Mouse (Mus musculus) left cerebral cortex, adult 11 months (tissue): Measurements from ENCODE around the gene Bcl11b.
A peak's percentile ranks its signal among the peaks of the same experiment; 100 is the strongest.

Experiments
- DNase-seq: peaks from one replicate; pipeline ENCODE4 v3.0.0; 2022; ENCODE audit warnings: low spot score

The Bcl11b gene

DNA sequence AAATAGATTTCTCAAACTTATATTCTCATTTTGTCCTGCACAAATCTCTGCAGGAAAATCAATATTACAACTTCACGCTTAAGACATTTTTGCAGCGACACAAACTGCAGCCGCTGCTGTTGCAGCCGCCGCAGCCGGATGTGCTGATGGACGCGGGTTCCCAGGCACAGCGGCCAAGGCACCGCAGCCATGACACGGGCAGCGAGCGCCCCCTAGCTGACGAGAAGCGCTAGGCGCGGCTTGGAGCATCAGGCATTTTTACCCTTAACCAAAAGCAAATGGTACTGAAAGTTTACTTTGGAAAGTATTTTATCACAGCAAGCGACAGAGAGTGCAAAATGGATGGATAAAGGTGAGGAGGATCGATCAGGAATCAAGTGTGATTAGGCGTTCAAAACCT, 4.7 kb downstream of the Bcl11b start:
- DNase-seq, result peak; percentile 72

- no peak for DNase-seq
Measured at GRCm38 (mm10) chr12:107997901-107998300, 5.5 kb downstream of the Bcl11b start.

DNA sequence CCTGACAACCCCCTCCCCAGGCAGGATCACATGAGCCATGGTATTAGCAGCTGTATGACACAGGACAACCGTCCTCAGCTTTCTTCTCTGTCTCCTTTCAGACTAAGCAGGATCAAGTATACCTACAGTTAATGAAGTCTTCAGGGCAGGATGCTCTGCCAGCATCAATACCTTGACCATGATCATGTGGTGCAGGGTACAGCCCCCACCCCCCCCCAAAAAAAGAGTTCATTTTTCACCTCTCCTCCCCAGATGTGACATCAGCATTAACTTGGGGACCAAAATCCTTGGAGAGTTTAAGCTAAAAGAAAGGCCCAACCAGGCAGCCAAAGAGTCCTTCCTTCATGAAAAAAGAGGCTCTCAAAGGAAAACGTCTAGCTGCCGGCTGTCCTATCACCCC, 6.2 kb downstream of the Bcl11b start:
- DNase-seq, result no peak

DNA sequence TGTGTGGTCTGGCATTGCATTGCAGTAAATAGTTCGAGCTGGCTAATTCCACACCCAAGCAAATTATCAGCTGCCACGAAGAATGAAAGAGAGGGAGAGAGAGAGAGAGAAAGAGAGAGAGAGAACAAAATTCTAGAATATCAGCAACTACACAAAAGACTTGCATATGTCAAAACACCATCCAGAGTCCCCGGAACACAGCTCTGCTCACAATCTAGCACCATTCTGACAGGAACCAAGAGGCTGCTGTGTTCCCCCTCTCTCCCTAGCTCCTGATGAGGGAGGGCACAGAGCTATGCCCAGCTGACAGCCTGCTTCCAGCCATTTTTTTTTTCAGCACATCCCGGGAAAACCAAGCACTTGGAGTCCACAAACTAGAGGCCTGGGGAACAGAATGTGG, 6.6 kb downstream of the Bcl11b start:
- no peak for DNase-seq

- no peak for DNase-seq
Measured at GRCm38 (mm10) chr12:107996216-107996615, 7.2 kb downstream of the Bcl11b start.

DNA sequence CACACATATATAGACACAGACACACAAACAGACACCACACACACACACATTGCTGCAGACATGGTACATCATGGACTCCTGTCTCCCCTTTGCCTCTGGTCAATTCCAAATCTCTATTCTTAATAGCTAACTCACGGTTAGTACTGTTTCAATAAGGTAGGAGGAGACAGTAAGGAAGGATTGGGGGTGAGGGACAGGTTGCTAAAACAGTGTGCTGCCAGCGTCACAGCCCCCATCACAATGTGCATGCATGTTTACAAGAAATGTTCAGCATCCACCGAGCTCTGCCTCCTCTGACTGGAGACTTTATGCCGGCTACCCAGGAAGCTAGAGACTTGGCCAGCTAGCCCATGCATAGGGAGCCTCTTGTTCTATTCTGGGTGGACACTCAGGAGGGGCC, 9.0 kb downstream of the Bcl11b start:
- no peak for DNase-seq

DNA sequence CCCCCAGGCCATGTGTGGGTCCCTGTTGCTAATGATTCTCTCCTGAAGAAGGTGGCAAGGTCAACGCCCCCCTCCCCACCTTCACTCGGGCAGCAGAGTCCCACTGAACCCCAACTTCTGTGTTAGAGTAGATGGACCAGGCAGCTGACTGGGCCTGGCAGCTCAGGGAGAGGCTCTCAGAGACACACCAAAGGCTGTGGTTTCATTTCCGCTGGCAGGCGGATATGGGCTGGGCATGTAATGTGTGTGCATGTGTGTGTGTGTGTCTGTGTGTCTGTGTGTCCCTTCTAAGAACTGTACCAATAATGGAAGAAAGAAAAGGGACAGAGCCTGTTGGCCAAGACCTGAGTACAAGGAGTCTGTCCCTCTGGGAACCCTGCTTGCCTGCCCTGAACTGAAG, 10.4 kb downstream of the Bcl11b start:
- no peak for DNase-seq

DNA sequence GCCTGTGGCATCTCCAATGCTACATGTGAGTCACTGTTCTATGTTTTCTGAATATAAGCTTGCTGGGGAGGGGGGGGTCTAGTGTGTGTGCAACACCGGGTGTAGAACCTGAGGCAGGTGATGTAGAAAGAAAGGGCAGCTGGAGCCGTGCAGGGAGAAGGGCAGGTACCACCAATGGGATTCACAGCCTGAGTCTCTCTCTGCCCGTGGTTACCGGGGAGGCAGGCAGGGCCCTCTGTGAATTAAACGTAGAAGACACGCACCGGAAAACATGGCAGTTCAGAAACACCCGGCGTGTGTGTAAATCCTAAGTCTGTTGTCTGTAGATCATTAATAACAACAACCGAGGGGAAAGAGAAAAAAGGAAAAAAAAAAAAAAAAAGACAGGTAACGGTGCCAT, 12.2 kb downstream of the Bcl11b start:
- no peak for DNase-seq

DNA sequence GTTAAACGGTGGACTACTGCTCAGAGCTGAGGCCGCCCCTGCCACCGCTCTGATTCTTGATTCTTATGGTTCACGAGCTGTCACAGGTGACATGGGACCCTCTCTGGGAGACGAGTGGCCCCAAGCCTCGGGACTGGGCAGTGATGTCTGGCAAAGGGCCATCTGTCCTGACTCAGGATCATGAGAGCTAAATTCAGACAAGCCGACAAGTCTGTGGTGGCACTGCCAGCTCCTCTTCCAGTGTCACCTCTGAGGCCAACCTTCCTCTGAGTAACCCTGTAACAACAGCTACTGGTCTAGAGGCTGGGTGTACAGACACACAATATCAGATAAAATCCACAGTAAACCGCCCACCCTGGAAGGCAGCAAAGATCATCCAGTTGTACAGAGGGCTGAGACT, 20.2 kb downstream of the Bcl11b start:
- DNase-seq, result no peak

DNA sequence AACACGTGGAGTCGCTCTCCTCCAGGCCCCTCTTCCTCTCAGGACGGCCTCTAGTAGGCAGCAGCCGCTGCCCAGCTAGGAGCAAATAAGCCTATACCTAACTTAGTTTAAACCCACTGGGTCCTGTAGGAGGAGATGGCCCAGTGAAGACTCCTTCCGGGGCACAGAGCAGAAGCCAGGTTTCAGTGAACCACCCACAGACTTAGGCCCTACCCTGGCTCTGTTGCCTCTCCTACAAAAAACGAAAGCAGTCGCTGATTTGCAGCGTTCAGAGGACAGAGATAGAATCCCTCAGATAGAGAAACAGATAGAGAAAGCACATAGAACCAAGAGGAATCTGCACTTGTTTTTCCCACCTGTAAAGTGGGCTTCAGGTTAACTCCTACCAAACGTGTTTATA, 21.1 kb downstream of the Bcl11b start:
- no peak for DNase-seq

DNA sequence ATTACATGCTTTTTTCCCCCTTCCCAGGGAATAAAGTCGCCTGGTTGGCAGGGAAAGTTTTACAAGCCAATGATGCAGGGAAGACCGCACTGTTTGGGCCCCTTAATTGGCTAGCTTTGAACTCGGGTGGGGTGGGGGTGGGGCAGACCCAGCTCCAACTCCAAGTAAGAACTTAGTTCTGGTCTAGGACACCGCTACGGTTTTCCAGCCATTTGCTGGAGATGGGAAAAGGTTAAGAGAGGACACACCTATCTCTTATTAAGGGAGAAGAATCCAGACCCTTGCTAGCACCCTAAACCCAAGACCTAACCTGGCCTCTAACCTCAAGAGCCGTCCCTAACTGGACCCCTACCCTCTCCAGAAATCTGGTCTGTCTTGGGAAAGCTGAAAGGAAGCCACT, 22.2 kb downstream of the Bcl11b start:
- DNase-seq, result no peak

DNA sequence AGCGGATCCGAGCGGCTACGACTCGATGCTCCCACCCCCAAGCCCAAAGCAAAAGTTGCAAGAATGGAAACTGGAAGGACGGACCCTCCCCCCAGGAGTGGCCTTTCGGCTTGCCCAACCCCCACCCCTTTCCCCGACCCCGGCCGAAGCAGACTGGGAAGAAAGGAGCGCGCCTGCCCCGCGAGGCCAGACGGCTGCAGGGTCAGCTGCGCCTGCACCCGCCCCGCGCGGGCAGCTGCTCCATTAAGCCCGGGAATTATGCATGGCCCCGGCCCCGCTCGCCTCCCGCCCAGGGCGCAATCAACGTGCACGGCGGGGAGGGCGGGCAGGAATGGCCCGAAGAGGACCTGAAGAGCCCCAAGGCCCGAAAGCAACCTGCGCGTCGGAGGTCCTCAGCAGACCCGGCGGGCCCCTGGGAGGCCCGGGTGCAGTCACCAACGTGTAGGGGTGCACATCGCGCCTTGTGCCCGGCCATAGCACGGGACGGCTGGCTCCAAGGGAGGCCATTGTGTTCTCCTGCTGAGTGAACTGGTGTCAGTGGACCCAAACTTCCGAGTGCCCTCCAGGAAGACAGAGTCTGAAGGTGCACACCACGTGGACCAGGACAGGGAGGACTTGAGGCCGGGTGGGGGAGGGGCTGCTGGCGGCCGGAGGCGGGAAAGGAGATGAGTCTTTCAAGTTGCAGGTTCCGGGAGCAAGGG, 23.0 kb downstream of the Bcl11b start:
- no peak for DNase-seq

- DNase-seq, result no peak
Measured at GRCm38 (mm10) chr12:107979710-107980260, 23.6 kb downstream of the Bcl11b start.

DNA sequence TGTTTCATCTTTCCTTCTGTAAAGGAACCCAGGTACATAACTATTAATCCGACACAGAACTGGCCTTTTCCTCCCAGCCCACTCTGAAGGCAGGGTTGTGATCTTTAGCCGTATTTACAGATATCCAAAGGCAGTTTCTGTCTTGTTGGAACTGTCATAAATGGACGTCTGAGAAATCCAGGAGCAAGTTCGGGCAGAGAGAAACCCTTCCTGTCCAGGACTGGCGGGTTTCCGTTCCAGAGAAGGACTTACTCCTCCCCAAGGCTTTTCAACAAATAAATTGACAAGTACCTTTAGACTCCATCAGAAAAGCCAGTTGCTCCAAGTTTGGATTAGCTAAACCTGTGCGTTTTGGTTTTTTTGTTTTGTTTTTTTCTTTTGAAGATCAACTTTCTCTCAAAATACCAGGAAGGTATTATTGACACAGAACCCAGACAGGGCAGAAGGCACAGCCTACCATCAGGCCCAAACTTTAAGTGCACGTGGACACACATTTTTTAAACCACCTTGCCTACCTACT, 24.6 kb downstream of the Bcl11b start:
- no peak for DNase-seq

GRCm38 (mm10) chr12:107978063-107978462, 25.3 kb downstream of the Bcl11b start:
- no peak for DNase-seq

DNA sequence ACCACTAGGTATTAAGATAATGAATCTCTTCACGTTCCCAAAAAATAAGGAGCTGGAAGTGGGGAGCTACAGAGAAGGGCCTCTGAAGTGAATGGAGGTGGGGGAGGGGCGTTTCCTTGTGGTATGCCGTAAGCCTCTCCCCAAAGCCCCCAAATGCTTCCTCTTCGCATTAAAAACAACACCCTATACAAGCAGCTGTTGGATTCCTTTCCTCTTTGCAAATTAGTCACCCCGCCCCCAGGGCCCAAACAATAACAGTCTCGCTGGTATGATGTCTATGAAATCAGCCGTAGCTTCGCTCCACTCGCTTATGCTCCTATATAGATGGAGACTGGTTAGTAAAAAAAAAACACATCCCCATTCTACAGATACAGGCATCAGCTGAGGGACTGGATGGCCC, 25.9 kb downstream of the Bcl11b start:
- DNase-seq, result no peak

- no peak for DNase-seq
Measured at GRCm38 (mm10) chr12:107977086-107977485, 26.3 kb downstream of the Bcl11b start.

DNA sequence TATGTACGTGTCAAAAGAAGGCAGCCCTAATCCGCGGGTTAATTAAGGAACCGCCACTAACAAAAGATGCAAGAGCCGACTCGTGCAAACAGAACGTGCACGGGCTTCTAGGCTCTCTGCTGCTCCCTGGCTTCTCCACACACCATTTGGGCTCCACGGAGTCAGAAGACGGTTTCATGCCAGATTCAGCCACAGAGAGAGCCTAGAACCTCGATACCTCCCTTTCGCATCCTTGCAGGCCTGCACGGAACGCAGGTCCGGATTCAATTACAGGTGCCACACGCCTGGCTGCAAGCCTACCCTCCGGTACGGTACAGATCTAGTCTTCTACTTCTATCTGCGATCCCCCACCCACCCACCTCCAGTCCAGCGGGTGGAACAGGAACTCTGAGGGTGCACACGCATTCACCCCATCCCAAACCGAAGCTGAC, 26.8 kb downstream of the Bcl11b start:
- no peak for DNase-seq

DNA sequence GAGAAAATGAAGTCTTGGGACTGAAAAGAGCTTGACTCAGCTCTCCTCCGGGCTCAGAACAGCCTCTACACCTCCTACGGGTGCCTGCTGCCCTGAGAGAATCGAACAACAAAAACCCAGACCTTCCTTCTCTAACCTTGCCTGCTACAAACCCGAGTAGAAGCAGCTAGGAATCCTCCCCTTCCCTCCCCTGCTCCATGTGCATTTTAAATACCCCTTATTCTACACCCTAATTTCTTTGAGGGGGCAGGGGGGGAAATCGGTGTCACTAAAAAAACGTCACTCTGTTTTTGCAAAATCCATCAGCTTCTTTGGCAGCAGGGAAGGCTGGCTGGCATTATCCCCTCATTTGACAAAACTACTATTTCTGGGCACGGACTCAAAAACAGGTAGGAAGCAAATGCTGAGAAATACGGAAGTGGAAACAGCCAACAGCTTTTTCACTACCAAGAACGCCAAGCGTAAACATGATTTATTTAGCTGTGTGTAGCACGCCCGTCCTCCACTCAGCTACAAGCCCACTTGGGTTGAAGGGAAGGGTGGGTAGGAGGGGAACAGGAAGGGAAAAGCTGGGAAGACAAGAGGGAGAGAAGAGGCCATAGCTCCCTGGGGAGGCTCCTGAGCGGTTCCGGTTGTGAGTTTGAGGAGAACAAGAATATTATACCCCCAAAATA, 27.4 kb downstream of the Bcl11b start:
- no peak for DNase-seq

DNA sequence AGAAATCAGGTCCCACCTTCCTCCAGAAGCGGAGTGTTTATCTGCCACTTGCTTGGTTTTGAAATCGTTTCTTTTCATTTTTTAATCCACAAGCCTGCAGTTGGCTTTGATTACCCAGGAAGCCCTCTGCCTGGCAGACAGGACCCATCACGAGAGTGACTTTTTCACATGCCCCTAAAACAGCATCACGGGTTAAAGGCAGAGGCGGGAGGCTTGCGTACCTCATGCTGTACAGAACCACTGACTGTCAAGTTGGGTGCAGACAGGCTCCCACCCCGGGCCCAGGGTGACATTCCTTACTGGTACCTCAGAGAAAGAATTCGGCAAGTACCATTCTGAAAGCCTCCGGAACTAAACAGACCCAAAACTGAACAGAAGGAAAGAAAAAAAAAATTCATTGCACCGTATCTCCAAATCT, 27.9 kb downstream of the Bcl11b start:
- DNase-seq, result no peak

DNA sequence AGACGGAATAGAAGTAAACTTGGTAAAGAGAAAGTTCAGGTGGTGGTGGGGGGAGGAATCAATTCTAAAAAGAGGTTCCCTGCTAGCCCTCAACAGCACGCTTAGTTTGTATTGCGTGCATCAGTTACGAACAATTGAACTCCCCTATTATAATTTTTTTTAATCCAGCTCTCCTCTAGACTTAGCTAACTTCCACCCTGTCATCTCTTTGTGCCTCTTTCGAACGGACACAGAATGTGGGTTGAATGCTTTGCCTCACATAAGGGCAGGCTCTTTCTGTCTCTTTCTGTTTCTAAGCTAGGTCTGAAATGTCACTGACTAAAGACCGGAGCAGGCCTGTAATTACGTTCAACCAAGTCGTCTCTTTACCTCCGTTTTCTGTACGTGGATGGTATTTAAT, 28.9 kb downstream of the Bcl11b start:
- no peak for DNase-seq

- DNase-seq, result no peak
Measured at GRCm38 (mm10) chr12:107973556-107974140, 29.8 kb downstream of the Bcl11b start.
